ENCODE assay signal across 8 mouse cellular contexts in the genomic region with DNA sequence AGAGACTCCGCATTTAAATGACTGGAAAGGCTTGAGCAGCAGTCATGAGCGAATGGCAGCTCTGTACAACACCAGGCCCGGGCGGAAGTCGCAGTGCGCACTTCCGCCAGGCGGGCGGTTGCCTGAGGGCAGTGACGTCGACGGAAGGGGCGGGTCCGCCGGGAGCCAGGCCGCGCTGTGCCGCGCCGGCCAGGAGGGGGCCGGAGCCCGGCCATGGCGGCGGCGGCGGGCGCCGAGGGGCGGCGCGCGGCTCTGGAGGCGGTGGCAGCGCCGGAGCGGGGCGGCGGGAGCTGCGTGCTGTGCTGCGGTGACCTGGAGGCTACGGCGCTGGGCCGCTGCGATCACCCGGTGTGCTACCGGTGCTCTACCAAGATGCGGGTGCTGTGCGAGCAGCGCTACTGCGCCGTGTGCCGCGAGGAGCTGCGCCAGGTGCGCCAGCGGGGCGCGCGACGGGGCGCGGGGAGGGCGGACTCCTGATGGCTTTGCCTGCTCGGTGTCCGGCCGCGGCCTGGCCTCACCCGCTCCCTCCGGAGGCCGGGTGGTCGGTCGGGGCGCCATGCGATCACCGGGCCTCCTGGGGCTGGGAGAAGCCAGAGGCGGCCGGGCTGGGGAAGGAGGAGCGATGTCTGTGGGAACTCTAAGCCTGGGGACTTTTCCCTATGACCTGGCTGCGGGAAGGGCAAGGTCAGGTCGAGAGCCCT. TPM values are rescaled to one million over a fixed set of nuclear protein-coding genes. Genes with fewer than 3 reads are reported as not detected.
A peak's percentile ranks its signal among the peaks of the same experiment; 100 is the strongest.
DNase-seq lines count a peak whose midpoint lies in the region; ATAC-seq and TF ChIP-seq lines count a peak whose summit lies in the region.

A gene (plus strand): TSS at position 143 of the 701 bp plus-strand sequence.

- H3K27me3 ChIP-seq in forebrain, embryonic 15.5 days = no peaks in the 10 kb centered on the region

- H3K4me3 ChIP-seq in forebrain, embryonic 15.5 days = peak within 1 kb of the TSS; percentile 92
- peak within 1 kb of the TSS; percentile 76 for H3K4me3 ChIP-seq in lung, adult 2 months (replicated peaks; ENCODE audit: extremely low read depth, low read depth, low read length)

- no peaks in the 10 kb centered on the region for H3K36me3 ChIP-seq in forebrain, embryonic 15.5 days

- peak within 1 kb of the TSS; percentile 84 for H3K27ac ChIP-seq in forebrain, embryonic 15.5 days (replicated peaks)

- peak within 1 kb of the TSS; percentile 98 for H3K9ac ChIP-seq in forebrain, embryonic 15.5 days (replicated peaks)

- peaks cover 34% of the 10 kb centered on the region for H3K4me1 ChIP-seq in forebrain, embryonic 15.5 days
- H3K4me1 ChIP-seq in lung, adult 2 months (ENCODE audit: control insufficient read depth, insufficient read depth, low read length) = peaks cover 16% of the 10 kb centered on the region

- H3K4me2 ChIP-seq in forebrain, embryonic 15.5 days (replicated peaks) = peak within 1 kb of the TSS; percentile 73

- TF ChIP-seq CTCF in lung, adult 2 months (IDR thresholded peaks at IDR 0.05; ENCODE audit: insufficient read depth, low read length) = no peak

- DNase-seq in ES-CJ7 (ENCODE audit: low read depth, low spot score) = peak; percentile 90
- peak; percentile 93 for DNase-seq in cerebellum, adult 11 months
- peak; percentile 91 for DNase-seq in heart, postnatal 25 days (ENCODE audit: low spot score)
- peak; percentile 92 to 95 for DNase-seq in layer of hippocampus, adult 18-20 months (ENCODE audit: low spot score in 2 of 2)
- peak; percentile 95 for DNase-seq in lung, adult 2 months
- peak; percentile 84 to 86 for DNase-seq in thymus, adult 18-20 months

- TF ChIP-seq POLR2A in lung, adult 2 months (IDR thresholded peaks at IDR 0.05; ENCODE audit: borderline replicate concordance, extremely low read depth, low read depth, low read length) = peak; percentile 79

- ATAC-seq in forebrain, embryonic 15.5 days (replicated peaks) = peak; percentile 99
- ATAC-seq in neutrophil, adult 5-6 weeks (ENCODE audit: extremely low read depth, insufficient number of reproducible peaks, low FRiP score, poor library complexity, severe bottlenecking) = peak; percentile 91

- intact Hi-C loops in heart, postnatal 25 days (cut with DNase I) = loop anchor here (5.0 kb wide), 3 partner anchors 42 to 192 kb away; a partner anchor contains a TSS

- no peaks in the 10 kb centered on the region for H3K9me3 ChIP-seq in forebrain, embryonic 15.5 days

- under 1% methylated on average over 69 of the region's 80 CpGs for WGBS in forebrain, embryonic 15.5 days
- WGBS in lung, adult 2 months = 1% methylated on average over 64 of the region's 80 CpGs

RNA-seq across cellular contexts. Expression of the gene that starts here (rescaled TPM):
- 19.1 and 20.9 TPM in 2 replicates for polyA plus RNA-seq in forebrain, embryonic 15.5 days (2015; fragmentation: Nextera tagmentation; extraction: Ambion mirVana)
- total RNA-seq in heart, postnatal 25 days (2021) = 10 to 100 TPM; 17.5 to 17.9 TPM
- total RNA-seq in layer of hippocampus, adult 18-20 months (2021) = 10 to 100 TPM; 39.6 to 42.8 TPM
- 89.7 and 89.8 TPM in 2 replicates for polyA plus RNA-seq in lung, adult 2 months (2012; rRNA removed)
- 17.6 and 21.4 TPM in 2 replicates for total RNA-seq in neutrophil, adult 5-6 weeks (2017)

Comparison
In these comparisons a context has a peak if more than half of its experiments do, and no peak if none do; other contexts are left out.
1. Peak in every context shown above with its lines: DNase-seq, ATAC-seq, H3K4me3 ChIP-seq and H3K27ac ChIP-seq.